Mouse (Mus musculus) liver, embryonic 11.5 days (tissue): Measurements from ENCODE around the gene Slc16a5. TPM values are rescaled to one million over a fixed set of nuclear protein-coding genes. Genes with fewer than 3 reads are reported as not detected.

Experiments
- ATAC-seq: fragments of 200-750 bp; cut with Nextera tagmentation; replicated peaks from 2 replicates; pipeline ENCODE4 v1.8.0; 2017; ENCODE audit warnings: moderate number of reproducible peaks, mild to moderate bottlenecking, moderate TSS enrichment, moderate library complexity; ENCODE audit not compliant: low FRiP score
- DNase-seq: peaks from one replicate; pipeline ENCODE4 v3.0.0-alpha.2; 2017; ENCODE audit warnings: low spot score
- H3K27ac ChIP-seq: fragments of 300-500 bp; sonication (generic); 2 replicates; pipeline ENCODE4 v1.5.1; 2014; ENCODE audit warnings: mild to moderate bottlenecking, low read depth, low read length, control low read depth
- H3K27me3 ChIP-seq: fragments of 300-500 bp; sonication (generic); replicated peaks from 2 replicates; pipeline ENCODE4 v1.6.1; 2014; ENCODE audit warnings: low read length, mixed read lengths; ENCODE audit not compliant: control insufficient read depth, insufficient read depth
- H3K36me3 ChIP-seq: fragments of 300-500 bp; sonication (generic); 2 replicates; pipeline ENCODE4 v1.6.1; 2014; ENCODE audit warnings: mild to moderate bottlenecking, low read length, moderate library complexity, mixed read lengths; ENCODE audit not compliant: control insufficient read depth, insufficient read depth
- H3K4me1 ChIP-seq: fragments of 300-500 bp; sonication (generic); replicated peaks from 2 replicates; pipeline ENCODE4 v1.6.1; 2014; ENCODE audit warnings: low read length, mixed read lengths; ENCODE audit not compliant: control insufficient read depth, insufficient read depth
- H3K4me2 ChIP-seq: fragments of 300-500 bp; sonication (generic); 2 replicates; pipeline ENCODE4 v1.6.1; 2014; ENCODE audit warnings: mild to moderate bottlenecking, control low read depth, moderate library complexity
- H3K4me3 ChIP-seq: fragments of 300-500 bp; sonication (generic); 2 replicates; pipeline ENCODE4 v1.5.1; 2014; ENCODE audit warnings: low read depth, low read length, control low read depth
- H3K9ac ChIP-seq: fragments of 300-500 bp; sonication (generic); 2 replicates; pipeline ENCODE4 v1.6.1; 2014; ENCODE audit warnings: low read depth, low read length, control low read depth
- H3K9me3 ChIP-seq: fragments of 300-500 bp; sonication (generic); 2 replicates; pipeline ENCODE4 v1.6.1; 2016; ENCODE audit warnings: low read length, inconsistent platforms, mixed read lengths; ENCODE audit not compliant: control insufficient read depth
- WGBS: fragments of 180-500 bp; shearing (Covaris S2); extraction: QIAGEN DNeasy Blood & Tissue Kit; methylation state at CpG from one replicate; pipeline ENCODE4 v1.1.7; 2014; 5-methylcytosine and 5-hydroxymethylcytosine counted together
- polyA plus RNA-seq: library from polyadenylated mRNA; unstranded; fragments of >200 nt; fragmentation: Nextera tagmentation; extraction: Ambion mirVana; gene quantifications from 2 replicates; pipeline ENCODE4 v1.2.1, GENCODE M21; 2014

The Slc16a5 gene
- polyA plus RNA-seq, 1 experiment from 2014 or later = not detected

DNA sequence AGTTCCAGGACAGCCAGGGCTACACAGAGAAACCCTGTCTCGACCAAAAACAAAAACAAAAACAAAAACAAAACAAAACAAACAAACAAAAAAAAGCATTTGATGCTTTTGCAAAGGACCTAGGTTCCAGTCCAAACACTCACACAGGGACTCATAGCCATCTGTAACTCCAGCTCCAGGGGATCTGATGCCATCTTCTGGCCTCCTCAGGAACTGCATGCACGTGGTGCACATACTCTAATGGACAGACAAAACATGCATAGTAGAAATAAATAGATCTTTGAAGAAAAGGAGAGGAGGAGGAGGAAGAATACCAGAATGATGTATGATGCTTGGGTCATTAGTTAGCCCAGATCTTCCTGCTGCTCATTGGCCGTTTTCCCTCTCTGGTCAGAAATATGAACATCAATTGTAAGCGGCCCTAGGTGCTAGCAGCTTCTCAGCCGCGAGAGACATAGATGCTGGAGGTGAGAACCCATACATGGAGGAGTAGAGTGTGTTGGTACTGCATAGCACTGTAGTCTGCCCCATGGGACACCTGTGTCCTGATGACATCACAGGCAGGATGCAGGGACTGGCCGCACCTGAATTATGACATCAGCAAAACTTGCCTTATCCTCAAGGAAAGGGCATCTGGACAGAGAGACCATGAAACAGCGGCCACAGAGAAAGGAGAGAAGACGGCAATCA is 22.2 kb upstream of the Slc16a5 start, which contains the start of gene Trim80:
Gene Trim80 (plus strand): TSS at position 640 of the 690 bp plus-strand sequence.
- 94% methylated on average over 9 of the region's 9 CpGs for WGBS
- Histone ChIP-seq H3K4me3 (no peak within 1 kb of the TSS), H3K9me3 (no peaks in the 10 kb centered on the region; the same call in 1 of the 2 replicates), H3K36me3 (no peaks in the 10 kb centered on the region), H3K27me3 (peaks cover 18% of the 10 kb centered on the region), H3K4me2 (no peak within 1 kb of the TSS), H3K9ac (no peak within 1 kb of the TSS), H3K4me1 (no peaks in the 10 kb centered on the region), H3K27ac (no peak within 1 kb of the TSS)
- ATAC-seq = no peak
- DNase-seq = no peak

- Histone ChIP-seq H3K4me1 (peaks cover under 1% of the 10 kb centered on the region; the same call in 1 of the 2 replicates), H3K4me3 (no peak overlapping the region), H3K9me3 (no peaks in the 10 kb centered on the region; the same call in 1 of the 2 replicates), H3K9ac (no peak overlapping the region), H3K27me3 (peaks cover 7% of the 10 kb centered on the region), H3K27ac (no peak overlapping the region), H3K36me3 (no peaks in the 10 kb centered on the region), H3K4me2 (no peak overlapping the region)
- WGBS = 53% methylated on average over 15 of the region's 15 CpGs
- ATAC-seq (no peak), DNase-seq (no peak)
These were observed 20.9 kb upstream of the Slc16a5 start for GRCm38 (mm10) chr11:115441417-115441816.

DNA sequence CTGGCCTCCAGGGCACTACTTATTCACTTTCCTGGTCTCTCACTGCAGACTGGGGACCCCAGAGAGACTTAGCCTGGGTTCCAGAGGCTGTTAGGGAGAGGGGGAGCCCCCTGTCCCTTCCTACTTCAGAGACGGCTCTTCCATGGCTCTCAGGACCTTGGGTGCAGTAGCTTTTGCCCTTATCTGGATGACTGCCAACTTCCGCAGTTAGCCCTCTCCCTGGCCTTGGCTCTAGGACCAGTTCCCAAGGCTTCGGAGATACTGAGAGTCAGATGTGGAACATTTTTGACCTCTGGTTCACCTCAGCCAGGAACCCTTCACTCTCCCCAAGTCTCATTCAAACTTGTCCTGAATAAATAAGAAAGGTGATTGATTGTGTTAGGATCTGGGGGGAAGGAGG is 15.4 kb upstream of the Slc16a5 start:
- Histone ChIP-seq H3K27me3 (no peaks in the 10 kb centered on the region), H3K27ac (no peak overlapping the region), H3K4me3 (no peak overlapping the region), H3K9ac (no peak overlapping the region), H3K4me1 (peaks cover 5% of the 10 kb centered on the region), H3K36me3 (no peaks in the 10 kb centered on the region), H3K4me2 (no peak overlapping the region), H3K9me3 (no peaks in the 10 kb centered on the region)
- ATAC-seq (no peak), DNase-seq (no peak)
- 40% methylated on average over 3 of the region's 3 CpGs for WGBS

- no peak for DNase-seq
- Histone ChIP-seq H3K9ac (no peak overlapping the region), H3K4me1 (peaks cover 5% of the 10 kb centered on the region), H3K4me2 (no peak overlapping the region), H3K9me3 (no peaks in the 10 kb centered on the region), H3K36me3 (no peaks in the 10 kb centered on the region), H3K27ac (peak overlapping the region; percentile 74), H3K4me3 (no peak overlapping the region), H3K27me3 (no peaks in the 10 kb centered on the region)
- 69% methylated on average over 11 of the region's 11 CpGs for WGBS
- no peak for ATAC-seq
These were observed 14.9 kb upstream of the Slc16a5 start for GRCm38 (mm10) chr11:115447321-115447885.

GRCm38 (mm10) chr11:115448075-115448474 is 14.2 kb upstream of the Slc16a5 start:
- Histone ChIP-seq H3K4me2 (no peak overlapping the region), H3K4me1 (peaks cover 5% of the 10 kb centered on the region), H3K27ac (peak overlapping the region; percentile 74), H3K9me3 (no peaks in the 10 kb centered on the region), H3K4me3 (no peak overlapping the region), H3K9ac (no peak overlapping the region), H3K36me3 (no peaks in the 10 kb centered on the region), H3K27me3 (no peaks in the 10 kb centered on the region)
- ATAC-seq (no peak; the same call in 1 of the 2 replicates), DNase-seq (no peak)
- 75% methylated on average over 16 of the region's 16 CpGs for WGBS

DNA sequence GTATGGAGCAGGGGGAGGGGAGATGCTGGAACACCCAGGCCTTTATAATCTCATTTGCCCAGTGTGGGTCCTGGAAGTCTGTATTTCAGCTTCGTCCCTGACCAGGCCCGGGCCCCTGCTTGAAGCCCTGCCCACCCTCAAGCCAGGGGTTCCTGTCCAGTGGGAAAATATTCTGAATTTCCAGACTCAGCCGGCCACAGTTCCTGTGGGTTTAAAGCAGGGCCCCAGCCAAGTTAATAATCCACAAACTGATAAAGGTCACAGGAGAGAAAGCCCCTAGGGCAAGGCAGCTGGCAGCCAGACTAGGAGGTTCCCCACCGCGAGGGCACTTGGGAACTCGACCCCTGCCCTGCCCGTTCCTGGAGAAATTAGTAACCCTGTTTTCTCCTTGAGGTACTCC is 13.3 kb upstream of the Slc16a5 start:
- Histone ChIP-seq H3K4me3 (no peak overlapping the region), H3K36me3 (no peaks in the 10 kb centered on the region), H3K9ac (no peak overlapping the region), H3K9me3 (no peaks in the 10 kb centered on the region), H3K27me3 (no peaks in the 10 kb centered on the region), H3K4me2 (no peak overlapping the region), H3K4me1 (peaks cover 5% of the 10 kb centered on the region), H3K27ac (peak overlapping the region; percentile 74)
- no peak for ATAC-seq
- 58% methylated on average over 7 of the region's 7 CpGs for WGBS
- DNase-seq = no peak

GRCm38 (mm10) chr11:115450176-115450575 is 12.1 kb upstream of the Slc16a5 start:
- no peak overlapping the region for H3K9ac ChIP-seq
- no peaks in the 10 kb centered on the region for H3K9me3 ChIP-seq
- no peak for DNase-seq
- H3K4me2 ChIP-seq = no peak overlapping the region
- H3K27ac ChIP-seq = no peak overlapping the region
- peaks cover 5% of the 10 kb centered on the region for H3K4me1 ChIP-seq
- ATAC-seq = no peak
- 79% methylated on average over 7 of the region's 7 CpGs for WGBS
- H3K27me3 ChIP-seq = no peaks in the 10 kb centered on the region
- no peaks in the 10 kb centered on the region for H3K36me3 ChIP-seq
- H3K4me3 ChIP-seq = no peak overlapping the region

- H3K27ac ChIP-seq = no peak overlapping the region
- peaks cover under 1% of the 10 kb centered on the region for H3K4me1 ChIP-seq
- ATAC-seq = no peak
- H3K4me3 ChIP-seq = no peak overlapping the region
- H3K4me2 ChIP-seq = no peak overlapping the region
- H3K27me3 ChIP-seq = no peaks in the 10 kb centered on the region
- H3K9me3 ChIP-seq = no peaks in the 10 kb centered on the region
- no peak overlapping the region for H3K9ac ChIP-seq
- no peaks in the 10 kb centered on the region for H3K36me3 ChIP-seq
- WGBS = 78% methylated on average over 8 of the region's 8 CpGs
- no peak for DNase-seq
These were observed 10.5 kb upstream of the Slc16a5 start for GRCm38 (mm10) chr11:115451781-115452241.
